Mouse (Mus musculus): ENCODE measurements around the gene Rxfp2. TPM values are rescaled to one million over a fixed set of nuclear protein-coding genes. Genes with fewer than 3 reads are reported as not detected.

Gene Rxfp2
- total RNA-seq, 2 experiments from 2014 or later, result 0.35 to 0.72 TPM

DNA sequence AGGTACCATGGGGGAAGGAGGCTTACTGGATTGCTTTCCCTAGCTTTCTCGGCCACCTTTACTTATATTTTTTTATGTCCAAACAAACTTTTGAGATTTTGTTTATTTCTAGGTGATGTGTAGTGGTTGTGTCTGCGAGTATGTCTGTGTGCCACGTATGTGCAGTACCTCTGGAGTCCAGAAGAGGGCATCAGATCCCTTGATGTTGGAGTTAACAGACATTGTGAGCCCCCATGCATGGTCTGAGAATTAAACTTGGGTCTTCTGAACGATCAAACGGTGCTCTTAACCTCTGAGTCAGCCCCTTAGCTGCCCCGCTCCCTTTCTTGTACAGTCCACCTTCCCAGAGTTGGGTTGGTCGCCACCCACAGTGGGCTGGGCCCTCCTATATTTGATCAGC is 95.5 kb downstream of the Rxfp2 start:
- DNase-seq (ENCODE audit: low spot score in 2 of 2), result no peak

GRCm38 (mm10) chr5:150114778-150115177 is 96.3 kb downstream of the Rxfp2 start:
- DNase-seq (ENCODE audit: low spot score in 2 of 2), result no peak

- DNase-seq (ENCODE audit: low spot score in 2 of 2), result no peak
Measured at GRCm38 (mm10) chr5:150115271-150116092, 97.0 kb downstream of the Rxfp2 start.

- no peak for DNase-seq (ENCODE audit: low spot score in 2 of 2)
Measured at GRCm38 (mm10) chr5:150116216-150116905, 97.9 kb downstream of the Rxfp2 start.

DNA sequence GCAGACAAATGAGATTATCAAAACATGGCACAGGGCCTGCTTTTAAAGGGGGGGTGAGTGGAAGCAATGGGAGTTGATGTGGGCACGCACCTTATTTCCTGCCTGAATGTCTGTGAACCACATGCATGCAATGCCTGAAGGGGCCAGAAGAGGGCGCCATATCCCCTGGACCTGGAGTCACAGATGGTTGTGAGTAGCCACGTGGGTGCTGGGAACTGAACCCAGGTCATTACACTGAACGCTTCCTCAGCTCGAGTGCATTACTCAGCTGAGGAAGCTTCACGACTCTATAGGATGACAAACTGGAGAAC is 98.4 kb downstream of the Rxfp2 start:
- no peak for DNase-seq (ENCODE audit: low spot score in 2 of 2)

DNA sequence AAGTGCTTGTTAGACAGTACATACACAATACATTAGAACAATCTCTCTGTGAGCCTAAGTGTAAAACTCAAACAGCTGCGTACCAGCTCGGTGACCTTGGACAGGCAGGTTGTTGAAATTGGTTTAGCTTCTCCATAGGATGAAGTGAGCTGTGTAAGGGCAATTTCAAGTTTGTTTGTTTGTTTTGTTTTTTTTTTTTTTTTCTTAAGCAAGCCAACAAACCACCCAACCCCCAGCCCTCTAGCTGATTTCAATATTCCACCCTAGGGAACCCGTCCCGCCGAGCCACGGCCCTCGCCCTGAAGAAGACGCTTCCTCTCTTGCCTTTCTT is 99.6 kb downstream of the Rxfp2 start:
- DNase-seq (ENCODE audit: low spot score in 2 of 2), result no peak

DNA sequence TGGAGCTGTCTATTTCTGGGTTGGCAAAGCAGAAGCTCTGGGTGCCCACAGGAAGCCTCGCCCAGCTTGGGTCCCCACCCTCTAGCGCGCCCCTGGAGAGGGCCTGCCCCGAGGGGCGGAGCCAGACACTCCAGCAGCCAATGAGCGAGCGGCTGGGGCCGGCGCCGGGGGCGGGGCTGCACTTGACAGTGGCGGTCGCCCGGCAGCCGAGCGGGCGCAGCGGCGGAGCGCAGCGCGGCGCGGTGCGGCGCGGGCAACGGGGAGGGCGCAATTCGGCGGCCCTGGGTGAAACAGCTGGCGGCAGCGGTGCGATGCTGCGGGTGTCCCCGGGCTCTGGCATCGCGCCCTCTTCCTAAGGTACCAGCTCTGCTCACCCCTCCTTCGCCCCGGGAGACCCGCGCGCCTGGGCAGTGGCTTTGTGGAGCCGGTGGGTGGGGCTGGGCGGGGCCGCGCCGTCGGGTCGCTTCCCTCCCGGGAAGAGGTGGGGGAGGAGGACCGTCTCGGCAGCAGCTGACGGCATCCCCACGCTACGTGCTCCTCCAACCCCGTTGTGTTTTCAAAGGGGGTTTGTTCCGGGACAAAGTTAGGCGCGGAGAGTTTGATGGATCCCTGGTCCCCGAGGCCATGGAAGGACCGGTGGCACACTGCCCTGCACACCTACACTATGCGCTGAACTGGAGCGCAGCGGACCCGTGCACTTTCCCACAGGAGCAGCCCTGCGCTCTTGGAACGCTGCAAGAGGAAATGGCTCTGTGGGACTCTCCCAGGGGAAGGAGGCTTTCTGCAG is 100.2 kb downstream of the Rxfp2 start, which contains the start of gene Fry:
Gene Fry, plus strand, starts transcription at position 191 of the 787 bp plus-strand sequence.
- DNase-seq (ENCODE audit: low spot score in 2 of 2), result peak; percentile 94 to 96

DNA sequence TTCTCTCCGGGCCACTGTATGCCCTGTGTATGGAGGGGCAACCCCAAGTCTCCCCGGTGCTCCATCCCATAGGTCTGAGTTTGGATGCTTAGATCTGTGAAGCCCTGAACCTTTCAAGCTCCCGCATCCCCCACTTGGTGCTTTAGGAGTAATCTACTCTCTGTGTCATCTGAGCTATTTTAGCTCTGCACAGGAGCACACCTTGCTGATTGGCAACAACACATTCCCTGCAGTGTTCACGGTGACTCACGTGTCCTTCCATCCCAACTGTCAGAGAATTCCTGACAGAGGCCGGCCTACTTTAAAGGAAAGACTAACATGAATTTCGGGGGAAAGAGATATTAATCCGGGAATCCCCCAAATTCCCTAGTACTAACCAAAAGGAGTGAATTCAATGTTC is 102.2 kb downstream of the Rxfp2 start:
- DNase-seq (ENCODE audit: low spot score in 2 of 2), result no peak

DNA sequence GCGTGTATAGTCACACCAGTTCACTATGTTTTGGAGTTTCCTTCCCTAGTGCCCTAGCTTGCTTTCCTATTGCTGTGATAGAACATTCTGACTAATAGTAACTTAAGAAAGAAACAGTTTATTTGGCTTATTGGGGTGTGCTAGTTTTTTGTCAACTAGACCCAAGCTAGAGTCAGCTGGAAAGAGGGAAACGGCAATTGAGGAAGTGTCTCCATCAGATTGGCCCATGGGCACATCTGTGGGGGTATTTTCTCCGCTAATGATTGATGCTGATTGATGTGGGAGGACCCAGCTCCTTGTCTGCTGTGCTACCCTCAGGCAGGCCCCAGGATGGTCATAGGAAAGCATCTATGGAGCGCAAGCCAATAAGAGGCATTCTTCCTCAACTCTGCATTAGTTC is 103.6 kb downstream of the Rxfp2 start:
- no peak for DNase-seq (ENCODE audit: low spot score in 2 of 2)

DNA sequence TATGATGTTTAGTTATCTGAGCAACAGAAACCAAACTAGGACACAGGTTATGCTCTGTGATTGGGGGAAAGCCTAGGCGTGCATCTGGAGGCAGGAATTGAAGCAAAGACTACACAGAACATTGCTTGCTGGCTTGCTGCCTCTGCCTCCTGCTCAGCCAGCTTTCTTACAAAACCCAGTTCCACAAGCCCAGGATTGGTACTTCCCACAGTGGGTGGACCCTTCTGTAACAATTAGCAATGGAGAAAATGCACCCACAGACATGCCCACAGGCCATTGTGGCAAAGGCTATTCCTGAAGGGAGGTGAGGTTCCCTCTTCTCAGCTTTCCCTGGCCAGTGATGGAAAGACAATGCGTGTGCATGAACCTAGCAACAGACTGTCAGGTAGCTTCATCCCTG is 104.1 kb downstream of the Rxfp2 start:
- peak; percentile 50 to 63 for DNase-seq (ENCODE audit: low spot score in 2 of 2)

DNA sequence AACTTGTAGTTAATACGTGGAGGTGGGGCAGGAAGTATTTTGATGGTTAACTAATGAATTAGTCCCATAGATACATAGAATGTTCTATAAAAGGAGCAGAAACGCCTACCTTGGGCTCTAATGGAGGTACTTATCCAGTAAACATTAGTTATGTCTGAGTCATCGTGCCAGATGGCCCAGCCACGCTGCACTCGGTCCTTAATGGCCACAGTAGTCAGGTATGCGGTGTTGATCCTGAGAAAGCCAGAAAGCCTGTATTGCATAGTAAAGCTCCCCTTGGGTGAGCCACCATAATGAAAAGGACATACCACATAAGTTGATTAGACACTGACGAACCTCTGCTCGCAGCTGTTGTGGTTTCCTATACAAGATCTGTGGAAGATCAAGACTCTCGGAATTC is 107.4 kb downstream of the Rxfp2 start:
- no peak for DNase-seq (ENCODE audit: low spot score in 2 of 2)

- DNase-seq (ENCODE audit: low spot score in 2 of 2), result no peak
Measured at GRCm38 (mm10) chr5:150128432-150128831, 110.0 kb downstream of the Rxfp2 start.

GRCm38 (mm10) chr5:150130144-150130543 is 111.7 kb downstream of the Rxfp2 start:
- DNase-seq (ENCODE audit: low spot score in 2 of 2), result no peak

- no peak for DNase-seq (ENCODE audit: low spot score in 2 of 2)
Measured at GRCm38 (mm10) chr5:150131166-150131565, 112.7 kb downstream of the Rxfp2 start.

Other genes with a start within 250 kb of the Rxfp2 start
- 100 to 1,000 TPM; 228 to 239 TPM for gene Fry, start 100.0 kb downstream of the Rxfp2 start, total RNA-seq (2021)